Mouse (Mus musculus): ENCODE measurements at regions not wholly inside any gene's neighbourhood (a gene's known extent, or its start where the extent isn't known, plus 50 kb on each side); places are given as distances from the start of the nearest gene placed in this dataset.
"Not testable (repeated sequence)": the region's sequence is repeated elsewhere in the genome, so short reads cannot be mapped to it uniquely, and the experiment has no call there.

- not testable (repeated sequence) for TF ChIP-seq CTCF (IDR thresholded peaks at IDR 0.05 in 2 of 3, conservative IDR thresholded peaks at IDR 0.05 in 1 of 3; ENCODE audit: control insufficient read depth in 1 of 3, insufficient read depth in 1 of 3, low read depth in 2 of 3, low read length in 3 of 3, poor library complexity in 1 of 3, severe bottlenecking in 1 of 3); ELF1 (IDR thresholded peaks at IDR 0.05; ENCODE audit: low read depth, low read length); RCOR1 (IDR thresholded peaks at IDR 0.05; ENCODE audit: low read depth, low read length); KAT2A (conservative IDR thresholded peaks at IDR 0.05; ENCODE audit: low read depth, low read length); GABPA (IDR thresholded peaks at IDR 0.05; ENCODE audit: low read depth, low read length); TAL1 (IDR thresholded peaks at IDR 0.05; ENCODE audit: low read length); MAFK (IDR thresholded peaks at IDR 0.05; ENCODE audit: borderline replicate concordance, low read depth, low read length); ZC3H11A (IDR thresholded peaks at IDR 0.05; ENCODE audit: low read depth, low read length); MYB (IDR thresholded peaks at IDR 0.05; ENCODE audit: low read depth, low read length); POLR2A (IDR thresholded peaks at IDR 0.05; ENCODE audit: control insufficient read depth in 1 of 2, insufficient read depth in 1 of 2, low read depth in 1 of 2, low read length in 2 of 2, poor library complexity in 1 of 2); EP300 (IDR thresholded peaks at IDR 0.05; ENCODE audit: low read depth in 1 of 2, low read length in 2 of 2)
These were observed 340.8 kb upstream of the Oprm1 start for GRCm38 (mm10) chr10:6417336-6418105.

Measured in MEL (cell line).